Mouse (Mus musculus): ENCODE measurements around the gene D130043K22Rik.

DNA sequence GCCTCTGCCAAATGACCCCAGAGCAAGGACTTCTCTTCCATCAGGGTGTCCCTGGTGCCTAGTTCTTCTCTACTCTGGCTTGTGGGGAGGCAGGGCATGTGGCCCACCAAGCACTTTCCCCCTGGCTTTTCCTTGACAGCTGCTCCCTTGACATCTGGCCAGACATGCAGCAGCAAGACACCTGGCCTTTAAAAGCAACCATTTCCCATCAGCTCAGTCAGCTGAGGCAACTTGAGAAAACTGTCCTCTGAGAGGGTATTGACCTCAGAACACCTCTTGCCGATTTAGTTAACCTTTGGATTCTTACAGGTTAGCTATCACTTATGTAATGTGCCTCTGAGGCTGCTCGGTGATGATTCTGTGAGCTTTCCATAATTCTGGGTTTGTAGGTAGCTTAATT, 48.9 kb downstream of the D130043K22Rik start:
- TF ChIP-seq CTCF (IDR thresholded peaks at IDR 0.05; ENCODE audit: low read depth, low read length) (no peak), POLR2A (IDR thresholded peaks at IDR 0.05; ENCODE audit: insufficient read depth, low read length) (no peak)

Data from ES-Bruce4 (cell line).